Mouse (Mus musculus): Measurements from ENCODE around the gene Pik3c2b. TPM values are rescaled to one million over a fixed set of nuclear protein-coding genes. Genes with fewer than 3 reads are reported as not detected.
"Not testable (repeated sequence)": the region's sequence is repeated elsewhere in the genome, so short reads cannot be mapped to it uniquely, and the experiment has no call there.

Pik3c2b gene
- total RNA-seq, 1 experiment, result 3.1 TPM

DNA sequence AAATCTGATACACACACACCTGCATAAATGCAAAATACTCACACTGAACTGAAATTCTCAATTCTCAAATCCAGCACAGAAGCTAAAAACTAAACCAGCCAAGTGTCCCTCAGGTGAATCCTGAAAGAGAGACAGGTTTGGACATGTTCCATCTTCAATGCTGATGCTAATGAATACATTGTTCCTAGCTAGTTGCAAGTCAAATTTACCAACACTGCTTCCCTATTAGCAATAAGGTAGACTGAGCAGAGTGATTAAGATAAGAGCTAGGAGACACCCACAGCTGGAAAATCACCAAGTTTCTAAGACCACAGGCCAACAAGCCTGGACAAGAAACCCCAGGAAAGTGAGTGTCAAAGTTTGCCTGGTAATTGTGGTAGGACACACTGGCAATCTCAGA, 26.2 kb upstream of the Pik3c2b start:
- in situ Hi-C loops (cut with MboI; ENCODE audit: low sequenced_read_pairs in 2 of 2, unreplicated experiment in 2 of 2), result no loop called here
- TF ChIP-seq ZC3H11A (IDR thresholded peaks at IDR 0.05; ENCODE audit: borderline replicate concordance, low read depth, low read length), result no peak
- TF ChIP-seq CHD2 (IDR thresholded peaks at IDR 0.05; ENCODE audit: low read depth, low read length), result no peak

GRCm38 (mm10) chr1:133020137-133020894, 25.2 kb upstream of the Pik3c2b start:
- Histone ChIP-seq H3K9me3 (ENCODE audit: control insufficient read depth, insufficient read depth, low read depth, low read length) (no peaks in the 10 kb centered on the region), H3K36me3 (ENCODE audit: control insufficient read depth, insufficient read depth, low read length, poor library complexity, severe bottlenecking) (peaks cover 10% of the 10 kb centered on the region), H3K9ac (ENCODE audit: insufficient read depth, low read depth, low read length, poor library complexity, severe bottlenecking) (peak overlapping the region; percentile 80), H3K27ac (ENCODE audit: insufficient read depth, low read depth, low read length, poor library complexity, severe bottlenecking) (peak overlapping the region; percentile 99), H3K4me1 (ENCODE audit: control insufficient read depth in 2 of 2, insufficient read depth in 2 of 2, low read length in 2 of 2, poor library complexity in 1 of 2) (peaks cover 0 to 5% of the 10 kb centered on the region in 2 experiments; a peak in 1 of 4 replicates), H3K4me3 (ENCODE audit: insufficient read depth in 1 of 2, low read depth in 1 of 2, low read length in 2 of 2, poor library complexity in 1 of 2, severe bottlenecking in 1 of 2) (peak overlapping the region; percentile 50 to 70)
- TF ChIP-seq CHD2 (IDR thresholded peaks at IDR 0.05; ENCODE audit: low read depth, low read length), result no peak
- TF ChIP-seq ZC3H11A (IDR thresholded peaks at IDR 0.05; ENCODE audit: borderline replicate concordance, low read depth, low read length), result no peak
- no peak for TF ChIP-seq MAFK (IDR thresholded peaks at IDR 0.05; ENCODE audit: insufficient read depth, low read depth, low read length)
- TF ChIP-seq ZNF384 (IDR thresholded peaks at IDR 0.05; ENCODE audit: low read depth, low read length), result peak; percentile 60
- DNase-seq (ENCODE audit: low read depth, low spot score), result peak; percentile 69
- in situ Hi-C loops (cut with MboI; ENCODE audit: low sequenced_read_pairs in 2 of 2, unreplicated experiment in 2 of 2), result no loop called here

More for the DNA sequence above, 26.2 kb upstream of the Pik3c2b start:
- Histone ChIP-seq H3K36me3 (ENCODE audit: control insufficient read depth, insufficient read depth, low read length, poor library complexity, severe bottlenecking) (peaks cover 12% of the 10 kb centered on the region), H3K9ac (ENCODE audit: insufficient read depth, low read depth, low read length, poor library complexity, severe bottlenecking) (peak overlapping the region; percentile 71), H3K4me1 (ENCODE audit: control insufficient read depth in 2 of 2, insufficient read depth in 2 of 2, low read length in 2 of 2, poor library complexity in 1 of 2) (peaks cover 0 to 5% of the 10 kb centered on the region in 2 experiments; a peak in 1 of 4 replicates), H3K4me3 (ENCODE audit: insufficient read depth in 1 of 2, low read depth in 1 of 2, low read length in 2 of 2, poor library complexity in 1 of 2, severe bottlenecking in 1 of 2) (peak overlapping the region; percentile 50 to 70), H3K27ac (ENCODE audit: insufficient read depth, low read depth, low read length, poor library complexity, severe bottlenecking) (peak overlapping the region; percentile 99), H3K9me3 (ENCODE audit: control insufficient read depth, insufficient read depth, low read depth, low read length) (no peaks in the 10 kb centered on the region)
- peak; percentile 44 for DNase-seq (ENCODE audit: low read depth, low spot score)

- Histone ChIP-seq H3K27ac (ENCODE audit: insufficient read depth, low read depth, low read length, poor library complexity, severe bottlenecking) (peak overlapping the region; percentile 99), H3K4me3 (ENCODE audit: insufficient read depth in 1 of 2, low read depth in 1 of 2, low read length in 2 of 2, poor library complexity in 1 of 2, severe bottlenecking in 1 of 2) (peak overlapping the region; percentile 3 to 60; a peak in 3 of 4 replicates), H3K36me3 (ENCODE audit: control insufficient read depth, insufficient read depth, low read length, poor library complexity, severe bottlenecking) (peaks cover 7% of the 10 kb centered on the region), H3K4me1 (ENCODE audit: control insufficient read depth in 2 of 2, insufficient read depth in 2 of 2, low read length in 2 of 2, poor library complexity in 1 of 2) (peaks cover 0 to 5% of the 10 kb centered on the region in 2 experiments; a peak in 1 of 4 replicates), H3K9ac (ENCODE audit: insufficient read depth, low read depth, low read length, poor library complexity, severe bottlenecking) (peak overlapping the region; percentile 70; the same call in 1 of the 2 replicates), H3K9me3 (ENCODE audit: control insufficient read depth, insufficient read depth, low read depth, low read length) (no peaks in the 10 kb centered on the region)
- DNase-seq (ENCODE audit: low read depth, low spot score), result no peak
- in situ Hi-C loops (cut with MboI; ENCODE audit: low sequenced_read_pairs in 2 of 2, unreplicated experiment in 2 of 2), result no loop called here
- no peak for TF ChIP-seq MAFK (IDR thresholded peaks at IDR 0.05; ENCODE audit: insufficient read depth, low read depth, low read length)
- no peak for TF ChIP-seq HCFC1 (IDR thresholded peaks at IDR 0.05; ENCODE audit: borderline replicate concordance, insufficient read depth, low read length)
- no peak for TF ChIP-seq ZNF384 (IDR thresholded peaks at IDR 0.05; ENCODE audit: low read depth, low read length)
- TF ChIP-seq ZC3H11A (IDR thresholded peaks at IDR 0.05; ENCODE audit: borderline replicate concordance, low read depth, low read length), result no peak
- no peak for TF ChIP-seq CHD2 (IDR thresholded peaks at IDR 0.05; ENCODE audit: low read depth, low read length)
These were observed 24.1 kb upstream of the Pik3c2b start for GRCm38 (mm10) chr1:133021391-133021790.

DNA sequence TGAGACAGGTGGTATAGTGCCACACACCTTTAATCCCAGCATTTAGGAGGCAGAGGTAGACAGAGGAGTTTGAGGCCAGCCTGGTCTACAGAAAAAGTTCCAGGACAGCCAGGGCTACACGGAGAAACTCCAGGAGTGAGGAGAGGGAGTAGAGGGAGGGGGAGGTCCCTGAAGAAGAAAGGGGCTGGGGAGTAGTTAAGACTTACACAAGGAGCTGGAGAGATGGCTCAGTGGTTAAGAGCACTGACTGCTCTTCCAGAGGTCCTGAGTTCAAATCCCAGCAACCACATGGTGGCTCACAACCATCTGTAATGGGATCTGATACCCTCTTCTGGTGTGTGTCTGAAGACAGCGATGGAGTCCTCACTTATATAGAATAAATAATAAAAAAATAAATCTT, 23.5 kb upstream of the Pik3c2b start:
- H3K9me3 ChIP-seq (ENCODE audit: control insufficient read depth, insufficient read depth, low read depth, low read length); in situ Hi-C loops (cut with MboI; ENCODE audit: low sequenced_read_pairs in 2 of 2, unreplicated experiment in 2 of 2); DNase-seq (ENCODE audit: low read depth, low spot score); H3K36me3 ChIP-seq (ENCODE audit: control insufficient read depth, insufficient read depth, low read length, poor library complexity, severe bottlenecking); H3K4me3 ChIP-seq (ENCODE audit: insufficient read depth in 1 of 2, low read depth in 1 of 2, low read length in 2 of 2, poor library complexity in 1 of 2, severe bottlenecking in 1 of 2); H3K4me1 ChIP-seq (ENCODE audit: control insufficient read depth in 2 of 2, insufficient read depth in 2 of 2, low read length in 2 of 2, poor library complexity in 1 of 2): not testable (repeated sequence)
- Histone ChIP-seq H3K27ac (ENCODE audit: insufficient read depth, low read depth, low read length, poor library complexity, severe bottlenecking) (peak overlapping the region; percentile 60; the same call in 1 of the 2 replicates), H3K9ac (ENCODE audit: insufficient read depth, low read depth, low read length, poor library complexity, severe bottlenecking) (peak overlapping the region; percentile 31; the same call in 1 of the 2 replicates)

DNA sequence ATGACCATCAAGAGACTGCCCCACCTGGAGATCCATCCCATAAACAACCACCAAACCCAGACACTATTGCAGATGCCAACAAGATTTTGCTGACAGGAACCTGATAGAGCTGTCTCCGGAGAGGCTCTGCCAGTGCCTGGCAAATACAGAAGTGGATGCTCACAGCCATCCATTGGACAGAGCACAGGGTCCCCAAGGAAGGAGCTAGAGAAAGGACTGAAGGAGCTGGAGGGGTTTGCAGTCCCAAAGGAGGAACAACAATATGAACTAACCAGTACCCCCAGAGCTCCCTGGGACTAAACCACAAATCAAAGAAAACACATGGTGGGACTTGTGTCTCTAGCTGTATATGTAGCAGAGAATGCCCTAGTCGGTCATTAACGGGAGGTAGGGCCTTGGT, 21.7 kb upstream of the Pik3c2b start:
- H3K9me3 ChIP-seq (ENCODE audit: control insufficient read depth, insufficient read depth, low read depth, low read length); DNase-seq (ENCODE audit: low read depth, low spot score); in situ Hi-C loops (cut with MboI; ENCODE audit: low sequenced_read_pairs in 2 of 2, unreplicated experiment in 2 of 2); H3K36me3 ChIP-seq (ENCODE audit: control insufficient read depth, insufficient read depth, low read length, poor library complexity, severe bottlenecking); H3K27ac ChIP-seq (ENCODE audit: insufficient read depth, low read depth, low read length, poor library complexity, severe bottlenecking); H3K4me1 ChIP-seq (ENCODE audit: control insufficient read depth in 2 of 2, insufficient read depth in 2 of 2, low read length in 2 of 2, poor library complexity in 1 of 2): not testable (repeated sequence)
- Histone ChIP-seq H3K4me3 (ENCODE audit: insufficient read depth in 1 of 2, low read depth in 1 of 2, low read length in 2 of 2, poor library complexity in 1 of 2, severe bottlenecking in 1 of 2) (peak overlapping the region; percentile 90 to 94), H3K9ac (ENCODE audit: insufficient read depth, low read depth, low read length, poor library complexity, severe bottlenecking) (peak overlapping the region; percentile 41; the same call in 1 of the 2 replicates)
